Mouse (Mus musculus) embryonic facial prominence, embryonic 14.5 days (tissue): ENCODE measurements at regions not wholly inside any gene's neighbourhood (a gene's known extent, or its start where the extent isn't known, plus 50 kb on each side); places are given as distances from the start of the nearest gene placed in this dataset.

Experiments used
- ATAC-seq: fragments of 200-750 bp; cut with Nextera tagmentation; 2 replicates; pipeline ENCODE4 v1.8.0; 2017; ENCODE audit warnings: low read depth, moderate number of reproducible peaks, moderate TSS enrichment
- DNase-seq: peaks from one replicate; pipeline ENCODE4 v3.0.0-alpha.2; 2015; ENCODE audit warnings: low spot score
- H3K27ac ChIP-seq: fragments of 300-500 bp; sonication (generic); replicated peaks from 2 replicates; pipeline ENCODE4 v1.5.1; 2014; ENCODE audit warnings: low read depth, mild to moderate bottlenecking, low read length, moderate library complexity
- H3K27me3 ChIP-seq: fragments of 300-500 bp; sonication (generic); replicated peaks from 2 replicates; pipeline ENCODE4 v1.6.1; 2014; ENCODE audit warnings: low read length; ENCODE audit not compliant: control insufficient read depth, insufficient read depth
- H3K36me3 ChIP-seq: fragments of 300-500 bp; sonication (generic); 2 replicates; pipeline ENCODE4 v1.6.1; 2014; ENCODE audit warnings: low read length, mixed read lengths; ENCODE audit not compliant: control insufficient read depth, insufficient read depth
- H3K4me1 ChIP-seq: fragments of 300-500 bp; sonication (generic); 2 replicates; pipeline ENCODE4 v1.6.1; 2014; ENCODE audit warnings: antibody characterized with exemption, low read length; ENCODE audit not compliant: control insufficient read depth, insufficient read depth
- H3K4me2 ChIP-seq: fragments of 300-500 bp; sonication (generic); 2 replicates; pipeline ENCODE4 v1.6.1; 2014; ENCODE audit warnings: low read depth, mild to moderate bottlenecking, low read length, moderate library complexity, mixed read lengths
- H3K4me3 ChIP-seq: fragments of 300-500 bp; sonication (generic); 2 replicates; pipeline ENCODE4 v1.5.1; 2014; ENCODE audit warnings: low read depth, mild to moderate bottlenecking, low read length
- H3K9ac ChIP-seq: fragments of 300-500 bp; sonication (generic); 2 replicates; pipeline ENCODE4 v1.6.1; 2014; ENCODE audit warnings: low read depth, mild to moderate bottlenecking, low read length, moderate library complexity, mixed read lengths
- H3K9me3 ChIP-seq: fragments of 300-500 bp; sonication (generic); 2 replicates; pipeline ENCODE4 v1.6.1; 2016; ENCODE audit warnings: low read length; ENCODE audit not compliant: control insufficient read depth
- WGBS: fragments of 180-500 bp; shearing (Covaris S2); extraction: QIAGEN DNeasy Blood & Tissue Kit; methylation state at CpG from one replicate; pipeline ENCODE4 v1.1.7; 2014; 5-methylcytosine and 5-hydroxymethylcytosine counted together

DNA sequence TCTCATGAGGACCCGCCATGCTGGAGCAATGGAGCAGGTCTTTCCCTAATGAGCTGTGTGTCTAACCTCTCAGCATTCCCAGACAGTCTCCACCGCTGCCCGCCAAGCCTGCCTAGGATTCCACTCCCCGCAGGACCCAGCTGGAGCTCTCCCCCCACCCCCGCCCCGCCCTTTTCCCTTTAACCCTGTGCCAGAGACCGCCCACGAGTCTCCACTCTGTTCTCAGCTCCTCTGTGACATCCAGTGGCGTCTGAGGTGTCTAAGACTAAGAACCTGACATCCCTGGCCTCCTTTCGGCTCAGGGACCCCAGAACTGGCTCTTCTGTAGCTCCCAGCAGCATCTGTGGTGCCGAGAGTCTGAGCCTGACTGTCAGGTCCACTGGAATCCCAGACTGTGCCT is 50.9 kb upstream of the Tpp2 start:
- 24% methylated on average over 11 of the region's 11 CpGs for WGBS
- no peak overlapping the region for H3K4me3 ChIP-seq
- H3K9me3 ChIP-seq = no peaks in the 10 kb centered on the region
- DNase-seq (no peak), ATAC-seq (no peak)
- H3K27ac ChIP-seq = no peak overlapping the region
- H3K36me3 ChIP-seq = no peaks in the 10 kb centered on the region
- no peak overlapping the region for H3K4me2 ChIP-seq
- H3K27me3 ChIP-seq = no peaks in the 10 kb centered on the region
- no peak overlapping the region for H3K9ac ChIP-seq
- no peaks in the 10 kb centered on the region for H3K4me1 ChIP-seq

DNA sequence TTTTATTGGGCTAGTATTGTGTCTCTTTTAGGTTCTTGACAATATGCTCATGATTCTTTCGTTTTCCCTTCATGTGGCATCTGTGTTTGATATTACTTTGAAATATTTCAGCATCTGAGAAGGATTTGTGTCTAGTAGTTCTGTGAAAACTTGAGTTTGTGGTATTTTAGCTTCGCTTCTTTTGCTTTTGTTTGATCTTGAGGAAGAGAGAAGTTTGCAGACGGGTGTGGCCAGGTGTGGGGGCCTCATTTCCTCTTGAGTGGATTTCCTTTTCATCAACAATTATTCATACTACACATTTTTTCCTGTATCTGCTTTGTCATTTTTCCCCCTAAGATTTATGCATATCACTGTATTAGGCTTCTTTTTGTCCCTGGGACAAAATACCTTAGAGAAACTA is 52.8 kb upstream of the Uxs1 start:
- no peak for ATAC-seq
- no peak overlapping the region for H3K4me2 ChIP-seq
- H3K9me3 ChIP-seq = no peaks in the 10 kb centered on the region
- H3K4me1 ChIP-seq = no peaks in the 10 kb centered on the region
- H3K36me3 ChIP-seq = no peaks in the 10 kb centered on the region
- no peak overlapping the region for H3K9ac ChIP-seq
- no peaks in the 10 kb centered on the region for H3K27me3 ChIP-seq
- H3K4me3 ChIP-seq = no peak overlapping the region
- no peak for DNase-seq
- H3K27ac ChIP-seq = no peak overlapping the region
- WGBS = 58% methylated on average over 3 of the region's 3 CpGs

DNA sequence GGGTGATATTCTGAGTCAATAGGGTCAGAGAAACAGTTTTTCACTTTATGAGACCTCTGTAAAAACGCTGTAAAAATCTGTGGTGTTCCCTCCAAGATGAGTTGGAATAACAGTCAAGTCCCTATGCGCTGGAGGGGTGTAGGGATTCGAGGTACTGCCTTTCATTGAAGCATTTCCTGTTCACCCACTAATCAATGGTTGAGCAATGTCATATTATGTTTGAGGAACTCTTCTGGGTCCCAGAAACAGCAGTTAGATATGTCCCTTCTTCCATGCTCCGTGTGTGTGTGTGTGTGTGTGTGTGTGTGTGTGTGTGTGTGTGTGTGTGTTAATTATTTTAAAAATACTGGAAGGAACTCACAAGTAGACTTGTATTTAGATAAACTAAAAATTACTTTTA is 52.3 kb upstream of the Uxs1 start:
- H3K27me3 ChIP-seq = no peaks in the 10 kb centered on the region
- no peak overlapping the region for H3K27ac ChIP-seq
- H3K36me3 ChIP-seq = no peaks in the 10 kb centered on the region
- no peak overlapping the region for H3K9ac ChIP-seq
- no peaks in the 10 kb centered on the region for H3K9me3 ChIP-seq
- no peak overlapping the region for H3K4me3 ChIP-seq
- H3K4me2 ChIP-seq = no peak overlapping the region
- H3K4me1 ChIP-seq = no peaks in the 10 kb centered on the region
- WGBS = 60% methylated on average over 4 of the region's 4 CpGs
- DNase-seq (no peak), ATAC-seq (no peak)

DNA sequence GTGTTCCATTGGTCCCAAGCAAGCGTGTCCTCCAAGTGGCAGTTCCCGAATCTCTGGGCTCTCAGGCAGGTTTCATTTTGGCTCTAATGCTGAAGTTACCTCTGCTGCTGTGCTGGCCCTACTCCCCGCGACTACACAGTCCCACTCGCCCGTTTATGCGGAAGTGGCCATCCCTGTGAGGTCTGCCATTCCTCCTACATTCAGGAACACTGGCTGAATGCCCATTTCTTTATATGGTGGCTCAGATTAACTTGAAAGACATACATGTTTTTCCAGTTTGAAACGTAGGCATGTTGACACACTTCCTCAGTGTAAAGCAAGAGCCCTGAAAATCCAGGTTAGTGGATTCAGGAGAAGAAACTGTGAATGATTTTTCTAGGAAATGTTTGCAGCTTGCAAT is 51.6 kb upstream of the Uxs1 start:
- no peak overlapping the region for H3K4me3 ChIP-seq
- 62% methylated on average over 8 of the region's 8 CpGs for WGBS

DNA sequence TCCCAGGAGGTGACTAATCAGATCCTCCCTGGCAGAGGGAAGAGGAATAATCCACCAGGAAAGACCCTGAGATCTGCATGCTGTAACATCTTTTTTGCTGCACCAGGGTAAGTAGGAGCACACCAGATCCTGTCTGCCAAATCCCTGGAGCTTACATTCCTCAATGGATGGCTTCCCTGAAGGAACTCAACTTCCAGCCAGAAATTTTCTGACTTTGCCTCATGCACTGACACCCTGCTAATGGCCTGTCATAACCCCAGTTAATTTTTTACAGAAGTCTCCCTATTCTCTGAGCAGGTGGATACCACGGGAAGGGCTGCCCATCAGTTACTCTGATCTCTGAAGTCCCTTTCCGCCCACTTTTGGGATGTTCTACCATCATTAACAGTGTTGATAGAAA is 50.6 kb upstream of the Uxs1 start:
- DNase-seq (no peak), ATAC-seq (no peak)
- H3K27me3 ChIP-seq = no peaks in the 10 kb centered on the region
- H3K9ac ChIP-seq = no peak overlapping the region
- H3K9me3 ChIP-seq = no peaks in the 10 kb centered on the region
- H3K36me3 ChIP-seq = no peaks in the 10 kb centered on the region
- no peak overlapping the region for H3K4me2 ChIP-seq
- no peaks in the 10 kb centered on the region for H3K4me1 ChIP-seq
- WGBS = 76% methylated on average over 2 of the region's 2 CpGs
- H3K27ac ChIP-seq = no peak overlapping the region
- H3K4me3 ChIP-seq = no peak overlapping the region

More for the DNA sequence above, 51.6 kb upstream of the Uxs1 start:
- ATAC-seq = no peak
- Histone ChIP-seq H3K9me3 (no peaks in the 10 kb centered on the region), H3K27me3 (no peaks in the 10 kb centered on the region), H3K36me3 (no peaks in the 10 kb centered on the region), H3K27ac (no peak overlapping the region), H3K4me2 (no peak overlapping the region), H3K4me1 (no peaks in the 10 kb centered on the region), H3K9ac (no peak overlapping the region)
- DNase-seq = peak; percentile 35

DNA sequence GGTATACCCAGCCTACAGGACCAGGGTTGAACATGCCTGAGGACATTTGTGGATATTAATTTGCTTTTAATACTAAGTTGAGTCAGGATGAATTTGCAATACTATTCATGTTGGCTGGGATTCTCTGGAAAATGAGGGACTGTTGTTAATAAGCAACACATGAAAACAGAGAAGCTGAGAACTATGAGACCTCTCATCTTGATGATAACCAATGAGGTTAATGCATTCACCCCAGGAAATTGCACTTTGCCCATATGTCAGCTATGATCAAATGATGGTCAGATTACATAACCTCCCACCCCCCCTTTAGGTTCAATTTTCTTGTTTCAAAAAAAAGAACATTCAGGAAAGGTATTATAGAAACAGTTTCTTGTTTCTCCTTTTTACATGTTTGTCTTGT is 50.1 kb upstream of the Uxs1 start:
- Histone ChIP-seq H3K9ac (no peak overlapping the region), H3K27ac (no peak overlapping the region), H3K36me3 (no peaks in the 10 kb centered on the region), H3K4me2 (no peak overlapping the region), H3K4me1 (no peaks in the 10 kb centered on the region), H3K27me3 (no peaks in the 10 kb centered on the region), H3K9me3 (no peaks in the 10 kb centered on the region), H3K4me3 (no peak overlapping the region)
- DNase-seq = no peak
- no peak for ATAC-seq
